Mouse (Mus musculus): ENCODE measurements at regions not wholly inside any gene's neighbourhood (a gene's known extent, or its start where the extent isn't known, plus 50 kb on each side); places are given as distances from the start of the nearest gene placed in this dataset.

DNA sequence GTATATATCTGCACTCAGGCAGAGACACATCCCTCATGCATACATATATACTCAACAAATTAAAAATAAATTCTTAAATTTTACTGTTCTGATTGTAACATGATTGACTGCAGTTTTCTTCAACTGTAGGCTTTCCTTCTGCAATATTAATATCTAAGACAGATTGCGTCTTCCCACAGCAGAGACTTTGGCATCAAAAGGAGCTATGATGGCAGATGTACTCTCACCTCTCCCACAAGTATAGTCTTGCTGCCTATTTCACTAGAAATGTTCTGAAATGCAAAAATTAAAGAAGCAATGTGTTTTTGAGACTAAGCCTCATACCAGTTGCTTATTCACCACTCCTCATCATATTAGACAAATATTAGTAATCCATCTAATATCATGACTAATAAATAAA, 356.5 kb downstream of the Dnah5 start:
- Histone ChIP-seq H3K4me1 (ENCODE audit: control insufficient read depth, insufficient read depth, low read length) (no peaks in the 10 kb centered on the region), H3K27me3 (replicated peaks; ENCODE audit: control insufficient read depth, insufficient read depth, low read length) (no peaks in the 10 kb centered on the region), H3K4me2 (ENCODE audit: low read length) (no peak overlapping the region), H3K9me3 (replicated peaks; ENCODE audit: control insufficient read depth, low read length) (no peaks in the 10 kb centered on the region), H3K9ac (ENCODE audit: low read length) (no peak overlapping the region), H3K36me3 (ENCODE audit: control insufficient read depth, insufficient read depth, low read length) (no peaks in the 10 kb centered on the region), H3K4me3 (ENCODE audit: low read depth, low read length) (no peak overlapping the region), H3K27ac (ENCODE audit: low read depth, low read length) (no peak overlapping the region)
- WGBS = 88% methylated on average over 1 of the region's 1 CpGs
- DNase-seq (ENCODE audit: low spot score) = peak; percentile 8
- no peak for ATAC-seq

DNA sequence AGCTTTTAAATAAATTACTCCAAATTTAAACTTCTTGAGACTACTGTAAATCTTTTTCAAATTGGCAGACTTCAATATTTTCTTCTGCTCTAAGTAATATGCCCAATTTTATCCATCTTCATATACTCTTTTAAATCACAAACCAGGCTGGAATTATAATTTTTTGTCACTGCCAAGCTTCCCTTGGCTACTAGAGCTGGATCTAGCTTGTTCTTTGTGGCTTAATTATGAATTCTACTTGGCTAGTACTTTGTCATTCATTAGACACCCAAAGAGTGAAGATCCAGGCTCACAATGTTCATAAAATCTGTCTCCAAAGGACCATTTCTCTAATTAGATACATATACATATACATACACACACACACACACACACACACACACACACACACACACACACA, 391.7 kb downstream of the Dnah5 start:
- no peaks in the 10 kb centered on the region for H3K4me1 ChIP-seq (ENCODE audit: control insufficient read depth, insufficient read depth, low read length)
- H3K36me3 ChIP-seq (ENCODE audit: control insufficient read depth, insufficient read depth, low read length) = no peaks in the 10 kb centered on the region
- H3K27ac ChIP-seq (ENCODE audit: low read depth, low read length) = no peak overlapping the region
- no peak overlapping the region for H3K4me3 ChIP-seq (ENCODE audit: low read depth, low read length)
- peak; percentile 28 for DNase-seq (ENCODE audit: low spot score)
- H3K9ac ChIP-seq (ENCODE audit: low read length) = no peak overlapping the region
- no peak overlapping the region for H3K4me2 ChIP-seq (ENCODE audit: low read length)
- no peaks in the 10 kb centered on the region for H3K27me3 ChIP-seq (replicated peaks; ENCODE audit: control insufficient read depth, insufficient read depth, low read length)
- H3K9me3 ChIP-seq (replicated peaks; ENCODE audit: control insufficient read depth, low read length) = no peaks in the 10 kb centered on the region
- ATAC-seq = no peak

DNA sequence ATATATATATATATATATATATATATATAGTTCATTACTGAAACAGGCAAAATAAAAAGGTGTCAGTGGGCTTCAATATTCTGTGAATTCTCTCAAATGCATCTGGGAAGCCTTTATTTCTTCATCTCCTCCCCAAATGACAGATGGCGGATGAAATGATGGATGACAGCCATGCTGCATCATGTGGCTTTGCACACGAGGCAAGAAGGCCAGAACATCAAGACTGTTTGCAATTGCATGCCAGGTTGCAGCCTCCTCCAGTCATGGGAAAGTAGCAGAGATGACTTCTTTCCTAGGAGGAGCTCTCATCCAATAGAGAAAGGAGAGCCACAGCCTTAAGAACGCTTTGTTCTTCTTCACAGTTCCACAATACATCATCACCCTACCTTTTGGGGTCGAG, 392.2 kb downstream of the Dnah5 start:
- no peak for ATAC-seq
- H3K9ac ChIP-seq (ENCODE audit: low read length) = no peak overlapping the region
- H3K4me2 ChIP-seq (ENCODE audit: low read length) = no peak overlapping the region
- peak; percentile 45 for DNase-seq (ENCODE audit: low spot score)
- 0 out of 2 replicates have a peak overlapping the region, but pooled peaks have one; percentile 33 for H3K27ac ChIP-seq (ENCODE audit: low read depth, low read length)
- H3K4me3 ChIP-seq (ENCODE audit: low read depth, low read length) = no peak overlapping the region
- WGBS = 81% methylated on average over 4 of the region's 4 CpGs
- H3K36me3 ChIP-seq (ENCODE audit: control insufficient read depth, insufficient read depth, low read length) = no peaks in the 10 kb centered on the region
- no peaks in the 10 kb centered on the region for H3K4me1 ChIP-seq (ENCODE audit: control insufficient read depth, insufficient read depth, low read length)
- no peaks in the 10 kb centered on the region for H3K27me3 ChIP-seq (replicated peaks; ENCODE audit: control insufficient read depth, insufficient read depth, low read length)
- no peaks in the 10 kb centered on the region for H3K9me3 ChIP-seq (replicated peaks; ENCODE audit: control insufficient read depth, low read length)

DNA sequence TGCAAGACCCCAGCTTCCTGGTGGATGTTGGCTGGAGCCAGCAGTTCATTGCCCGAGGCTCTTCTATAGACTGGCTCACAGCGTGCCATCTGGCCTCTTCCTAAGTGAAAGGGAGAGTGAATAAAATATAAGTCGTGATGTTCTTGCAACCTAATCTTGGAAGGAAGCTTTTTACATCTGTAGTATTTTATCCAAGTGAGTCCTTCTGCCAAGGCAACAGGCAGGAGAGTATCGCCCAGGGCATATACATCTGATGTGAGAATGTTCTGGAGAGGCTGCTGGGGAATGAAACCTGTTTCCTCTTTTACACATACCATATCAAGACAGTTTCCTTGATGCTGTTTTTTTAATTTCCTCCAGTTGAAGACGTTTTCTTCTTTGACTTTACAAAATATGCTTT, 396.6 kb downstream of the Dnah5 start:
- Histone ChIP-seq H3K4me1 (ENCODE audit: control insufficient read depth, insufficient read depth, low read length) (no peaks in the 10 kb centered on the region), H3K4me2 (ENCODE audit: low read length) (no peak overlapping the region), H3K36me3 (ENCODE audit: control insufficient read depth, insufficient read depth, low read length) (no peaks in the 10 kb centered on the region), H3K27me3 (replicated peaks; ENCODE audit: control insufficient read depth, insufficient read depth, low read length) (no peaks in the 10 kb centered on the region), H3K27ac (ENCODE audit: low read depth, low read length) (no peak overlapping the region), H3K9me3 (replicated peaks; ENCODE audit: control insufficient read depth, low read length) (no peaks in the 10 kb centered on the region), H3K9ac (ENCODE audit: low read length) (no peak overlapping the region), H3K4me3 (ENCODE audit: low read depth, low read length) (no peak overlapping the region)
- WGBS = 65% methylated on average over 5 of the region's 5 CpGs
- ATAC-seq (no peak), DNase-seq (ENCODE audit: low spot score) (peak; percentile 2)

DNA sequence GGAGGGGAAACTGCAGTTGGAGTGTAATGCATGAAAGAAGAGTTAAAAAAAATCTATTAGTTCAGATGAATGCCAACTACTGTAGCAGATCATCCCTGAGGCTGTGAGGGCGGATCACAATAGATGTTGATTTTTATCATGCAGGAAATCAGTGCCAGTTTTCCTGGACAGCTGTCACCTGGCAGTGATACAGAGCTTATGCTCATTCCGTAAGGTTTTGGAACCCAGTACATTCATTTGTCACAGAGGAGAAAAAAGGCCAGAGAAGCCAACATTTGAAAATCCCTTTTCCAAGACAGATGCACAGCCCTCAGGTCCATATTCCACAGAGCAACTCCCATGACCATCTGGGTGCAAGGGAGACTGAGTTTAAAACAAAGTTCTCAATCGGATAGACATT, 412.1 kb downstream of the Dnah5 start:
- no peaks in the 10 kb centered on the region for H3K36me3 ChIP-seq (ENCODE audit: control insufficient read depth, insufficient read depth, low read length)
- ATAC-seq (peak; percentile 60; the same call in 1 of the 2 replicates), DNase-seq (ENCODE audit: low spot score) (peak; percentile 57)
- H3K9ac ChIP-seq (ENCODE audit: low read length) = no peak overlapping the region
- no peaks in the 10 kb centered on the region for H3K9me3 ChIP-seq (replicated peaks; ENCODE audit: control insufficient read depth, low read length)
- H3K4me1 ChIP-seq (ENCODE audit: control insufficient read depth, insufficient read depth, low read length) = no peaks in the 10 kb centered on the region
- no peak overlapping the region for H3K4me2 ChIP-seq (ENCODE audit: low read length)
- no peak overlapping the region for H3K4me3 ChIP-seq (ENCODE audit: low read depth, low read length)
- no peak overlapping the region for H3K27ac ChIP-seq (ENCODE audit: low read depth, low read length)
- WGBS = 68% methylated on average over 3 of the region's 3 CpGs
- H3K27me3 ChIP-seq (replicated peaks; ENCODE audit: control insufficient read depth, insufficient read depth, low read length) = no peaks in the 10 kb centered on the region

DNA sequence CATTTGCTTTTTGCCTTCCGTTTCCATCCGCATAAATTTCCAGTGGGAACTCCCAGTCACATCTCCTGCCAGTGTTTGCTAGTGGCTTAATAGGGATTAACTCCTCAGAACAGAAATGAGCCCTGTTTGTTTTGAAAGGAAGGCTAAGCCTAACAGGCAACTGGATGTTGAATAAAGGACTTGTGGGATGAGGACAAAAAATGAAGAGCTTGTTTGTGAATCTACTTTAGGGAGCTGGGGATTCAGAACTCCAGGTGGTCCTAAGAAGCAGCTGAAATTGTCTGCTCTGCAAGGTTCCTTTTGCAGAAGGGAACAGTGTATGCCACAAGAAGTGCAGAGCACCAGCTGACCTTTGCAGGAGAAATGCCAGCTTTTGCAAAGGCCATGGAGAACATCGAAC, 436.8 kb downstream of the Dnah5 start:
- 5% methylated on average over 3 of the region's 3 CpGs for WGBS
- Histone ChIP-seq H3K4me1 (ENCODE audit: control insufficient read depth, insufficient read depth, low read length) (peaks cover 2% of the 10 kb centered on the region; the same call in 1 of the 2 replicates), H3K4me2 (ENCODE audit: low read length) (no peak overlapping the region), H3K9me3 (replicated peaks; ENCODE audit: control insufficient read depth, low read length) (no peaks in the 10 kb centered on the region), H3K36me3 (ENCODE audit: control insufficient read depth, insufficient read depth, low read length) (no peaks in the 10 kb centered on the region), H3K27me3 (replicated peaks; ENCODE audit: control insufficient read depth, insufficient read depth, low read length) (no peaks in the 10 kb centered on the region), H3K9ac (ENCODE audit: low read length) (no peak overlapping the region), H3K27ac (ENCODE audit: low read depth, low read length) (no peak overlapping the region), H3K4me3 (ENCODE audit: low read depth, low read length) (no peak overlapping the region)
- ATAC-seq (no peak), DNase-seq (ENCODE audit: low spot score) (peak; percentile 5)

DNA sequence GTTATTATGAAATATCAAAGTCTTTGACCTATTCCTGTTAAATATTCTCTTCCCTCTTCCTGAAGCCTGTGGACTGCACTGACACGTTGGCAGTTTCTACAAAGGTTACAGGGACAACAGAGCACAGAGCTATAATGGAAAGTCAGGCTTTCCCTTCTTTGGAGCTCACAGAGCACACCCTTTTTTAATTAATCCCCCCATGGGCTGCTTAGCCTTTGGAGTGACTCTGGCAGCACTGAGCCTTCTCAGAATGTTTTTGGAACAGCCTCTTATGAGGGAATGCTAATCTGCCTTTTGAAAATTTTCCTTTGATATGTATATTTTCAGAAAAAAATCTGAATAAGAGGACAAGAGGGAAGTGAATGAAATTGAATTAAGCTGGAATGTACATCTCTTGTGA, 441.6 kb downstream of the Dnah5 start:
- WGBS = 0% methylated on average over 1 of the region's 1 CpGs
- peak; percentile 67 for DNase-seq (ENCODE audit: low spot score)
- Histone ChIP-seq H3K4me3 (ENCODE audit: low read depth, low read length) (no peak overlapping the region), H3K4me2 (ENCODE audit: low read length) (no peak overlapping the region), H3K27me3 (replicated peaks; ENCODE audit: control insufficient read depth, insufficient read depth, low read length) (no peaks in the 10 kb centered on the region), H3K27ac (ENCODE audit: low read depth, low read length) (no peak overlapping the region), H3K9me3 (replicated peaks; ENCODE audit: control insufficient read depth, low read length) (no peaks in the 10 kb centered on the region), H3K36me3 (ENCODE audit: control insufficient read depth, insufficient read depth, low read length) (no peaks in the 10 kb centered on the region), H3K9ac (ENCODE audit: low read length) (no peak overlapping the region), H3K4me1 (ENCODE audit: control insufficient read depth, insufficient read depth, low read length) (peaks cover 2% of the 10 kb centered on the region; the same call in 1 of the 2 replicates)
- peak; percentile 55; the same call in 1 of the 2 replicates for ATAC-seq

DNA sequence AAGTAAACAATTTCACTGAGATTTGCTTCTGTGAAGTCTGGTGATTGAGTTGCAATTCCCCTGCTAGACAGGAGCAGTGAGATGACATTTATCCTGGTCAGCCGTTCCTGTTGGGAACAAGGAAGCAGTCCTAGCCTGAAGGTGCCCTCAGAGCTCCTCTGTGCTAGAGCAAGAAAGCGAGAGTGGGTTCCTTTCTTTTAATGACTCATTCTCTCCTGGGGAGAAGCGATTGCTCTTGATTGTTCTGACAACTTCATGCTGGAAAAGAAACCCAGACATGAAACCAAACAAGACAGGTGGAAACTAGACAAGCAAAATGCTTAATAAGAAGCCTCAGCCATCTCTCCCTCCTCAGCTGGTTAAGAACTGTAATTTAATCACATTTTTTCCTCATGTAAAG, 450.4 kb downstream of the Dnah5 start:
- H3K36me3 ChIP-seq (ENCODE audit: control insufficient read depth, insufficient read depth, low read length) = no peaks in the 10 kb centered on the region
- no peak overlapping the region for H3K27ac ChIP-seq (ENCODE audit: low read depth, low read length)
- H3K9me3 ChIP-seq (replicated peaks; ENCODE audit: control insufficient read depth, low read length) = no peaks in the 10 kb centered on the region
- no peak overlapping the region for H3K4me3 ChIP-seq (ENCODE audit: low read depth, low read length)
- no peaks in the 10 kb centered on the region for H3K4me1 ChIP-seq (ENCODE audit: control insufficient read depth, insufficient read depth, low read length)
- H3K9ac ChIP-seq (ENCODE audit: low read length) = no peak overlapping the region
- H3K27me3 ChIP-seq (replicated peaks; ENCODE audit: control insufficient read depth, insufficient read depth, low read length) = no peaks in the 10 kb centered on the region
- H3K4me2 ChIP-seq (ENCODE audit: low read length) = no peak overlapping the region
- ATAC-seq (no peak), DNase-seq (ENCODE audit: low spot score) (no peak)
- WGBS = 69% methylated on average over 3 of the region's 3 CpGs

DNA sequence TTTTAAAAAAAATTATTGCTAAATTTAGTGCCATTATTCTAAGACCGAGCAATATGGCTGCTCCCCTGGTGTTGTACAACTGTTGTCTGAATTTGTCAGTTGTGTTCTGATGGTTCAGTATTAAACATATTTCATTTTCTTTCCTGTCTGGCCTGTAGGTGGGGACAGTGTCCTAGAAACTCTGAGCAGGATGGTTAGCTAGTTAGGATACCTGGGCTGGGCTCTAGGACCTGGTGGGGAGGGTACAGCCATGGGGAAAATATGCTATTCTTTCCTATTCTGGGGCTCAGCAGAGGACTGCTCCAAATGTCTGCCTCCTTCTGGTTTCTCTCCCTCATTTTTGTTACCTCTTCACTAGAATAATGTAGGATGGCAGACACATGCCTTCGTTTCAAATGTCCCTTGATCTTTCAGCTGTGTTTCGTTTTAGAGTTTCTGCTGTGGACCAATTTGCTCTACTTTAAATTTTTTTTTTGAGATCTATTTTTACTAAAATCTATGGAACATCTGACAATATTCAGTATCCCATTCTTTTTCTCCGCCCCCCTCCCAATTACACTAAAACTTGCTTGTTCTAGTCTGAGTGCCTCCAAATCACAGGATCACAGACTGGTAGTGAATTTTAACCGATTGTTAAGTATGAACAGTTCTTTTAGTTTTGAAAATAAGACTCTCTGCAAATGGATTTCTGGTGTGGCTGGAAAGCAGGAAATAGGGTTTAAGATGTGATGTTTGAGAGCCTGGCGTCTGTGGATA, 460.5 kb downstream of the Dnah5 start:
- H3K4me2 ChIP-seq (ENCODE audit: low read length) = no peak overlapping the region
- peak; percentile 55 for DNase-seq (ENCODE audit: low spot score)
- H3K4me3 ChIP-seq (ENCODE audit: low read depth, low read length) = no peak overlapping the region
- H3K9me3 ChIP-seq (replicated peaks; ENCODE audit: control insufficient read depth, low read length) = no peaks in the 10 kb centered on the region
- no peak overlapping the region for H3K9ac ChIP-seq (ENCODE audit: low read length)
- no peaks in the 10 kb centered on the region for H3K4me1 ChIP-seq (ENCODE audit: control insufficient read depth, insufficient read depth, low read length)
- H3K27me3 ChIP-seq (replicated peaks; ENCODE audit: control insufficient read depth, insufficient read depth, low read length) = no peaks in the 10 kb centered on the region
- H3K27ac ChIP-seq (ENCODE audit: low read depth, low read length) = no peak overlapping the region
- H3K36me3 ChIP-seq (ENCODE audit: control insufficient read depth, insufficient read depth, low read length) = no peaks in the 10 kb centered on the region
- 85% methylated on average over 6 of the region's 6 CpGs for WGBS
- peak; percentile 55; the same call in 1 of the 2 replicates for ATAC-seq

Data from forebrain, embryonic 14.5 days (tissue).